Mouse (Mus musculus): Measurements from ENCODE around the gene Zfp229. TPM values are rescaled to one million over a fixed set of nuclear protein-coding genes. Genes with fewer than 3 reads are reported as not detected.
"Not testable (repeated sequence)": the region's sequence is repeated elsewhere in the genome, so short reads cannot be mapped to it uniquely, and the experiment has no call there.

Zfp229 gene
- total RNA-seq, 2 experiments from 2014 or later = 3.3 to 3.8 TPM

DNA sequence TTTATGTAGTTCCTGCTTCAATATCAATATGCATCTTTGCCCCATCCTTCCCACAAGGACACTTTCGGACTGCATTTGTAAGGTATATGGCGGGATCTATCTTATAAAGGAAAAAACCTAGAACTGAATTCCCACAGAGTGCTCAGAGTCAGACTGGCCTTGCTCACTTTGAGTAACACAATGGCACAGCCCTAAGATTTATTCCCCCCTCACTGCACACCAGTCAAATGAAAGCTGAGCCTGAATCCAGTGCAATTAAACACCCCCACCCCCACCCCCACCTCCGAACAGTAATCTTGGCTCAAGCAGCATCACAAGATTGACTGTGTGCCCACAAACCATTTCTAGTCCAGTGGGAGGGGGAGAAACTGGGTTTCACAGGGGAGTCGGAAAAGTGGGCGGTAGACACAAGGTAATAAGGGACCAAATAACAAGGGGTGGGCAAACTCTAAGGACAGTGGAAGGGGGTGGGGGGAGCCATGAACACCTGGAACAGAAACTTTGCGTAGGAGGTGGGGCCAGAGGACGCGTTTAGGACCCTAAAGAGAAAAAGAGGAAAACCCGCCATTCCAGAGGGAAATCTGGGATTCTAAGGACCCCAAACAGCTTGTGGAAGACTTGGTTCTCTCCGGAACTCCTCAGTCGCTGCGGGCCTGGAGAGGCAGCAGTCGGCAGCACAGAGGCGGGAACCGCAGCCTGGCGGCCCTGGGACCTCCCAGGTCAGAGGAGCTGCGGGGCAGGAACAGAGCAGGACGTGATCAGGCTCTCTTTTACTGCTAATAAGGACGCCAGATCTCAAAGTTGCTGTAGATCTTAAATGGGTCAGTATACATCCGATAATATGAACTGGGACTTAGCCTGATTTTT, 23.0 kb downstream of the Zfp229 start:
- no peak for TF ChIP-seq CTCF (IDR thresholded peaks at IDR 0.05)
- peak overlapping the region; percentile 34 for H3K4me3 ChIP-seq
- DNase-seq (ENCODE audit: extremely low spot score in 1 of 2, low spot score in 2 of 2) = no peak
- no peak overlapping the region for H3K27ac ChIP-seq
- intact Hi-C loops (cut with DNase I) = no loop called here

GRCm38 (mm10) chr17:21770336-21770735, 39.7 kb downstream of the Zfp229 start:
- Histone ChIP-seq H3K4me3 (no peak overlapping the region), H3K27ac (no peak overlapping the region)
- TF ChIP-seq CTCF (IDR thresholded peaks at IDR 0.05) = no peak
- intact Hi-C loops (cut with DNase I) = no loop called here
- DNase-seq (ENCODE audit: extremely low spot score in 1 of 2, low spot score in 2 of 2) = no peak

DNA sequence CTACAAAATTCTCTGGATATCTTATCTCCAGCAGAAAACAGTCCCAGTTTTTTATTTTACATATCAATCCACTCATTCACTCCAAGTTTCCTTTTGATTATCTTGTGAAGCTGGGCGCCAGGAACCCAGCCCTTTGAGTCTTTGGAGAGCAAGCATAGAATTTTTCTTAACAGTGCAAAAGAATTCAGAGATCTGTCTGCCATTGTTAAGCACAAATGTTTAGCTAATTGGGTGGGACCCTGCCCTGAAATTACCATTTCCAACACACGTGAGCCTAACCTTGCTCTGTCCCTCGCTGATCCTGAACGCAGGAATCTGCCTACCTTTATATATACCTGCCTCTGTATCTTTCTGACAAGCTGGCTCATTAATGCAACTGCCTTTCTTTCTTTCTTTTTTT, 61.7 kb downstream of the Zfp229 start:
- H3K27ac ChIP-seq = no peak overlapping the region
- intact Hi-C loops (cut with DNase I) = no loop called here
- H3K4me3 ChIP-seq = no peak overlapping the region
- TF ChIP-seq CTCF (IDR thresholded peaks at IDR 0.05) = no peak
- no peak for DNase-seq (ENCODE audit: extremely low spot score in 1 of 2, low spot score in 2 of 2)

GRCm38 (mm10) chr17:21801373-21801772, 70.8 kb downstream of the Zfp229 start:
- H3K4me3 ChIP-seq; H3K27ac ChIP-seq; DNase-seq (ENCODE audit: extremely low spot score in 1 of 2, low spot score in 2 of 2); intact Hi-C loops (cut with DNase I): not testable (repeated sequence)

Other genes with a start within 250 kb of the Zfp229 start
- gene Zfp53, start 241.8 kb upstream of the Zfp229 start, total RNA-seq (2021) = 1 to 10 TPM; 4.0 to 5.1 TPM
- gene Zfp52, start 195.3 kb upstream of the Zfp229 start, total RNA-seq (2021) = 1 to 10 TPM; 6.5 to 6.8 TPM
- 10 to 100 TPM in 1 of 2 experiments, 1 to 10 TPM in 1; 9.8 to 18.1 TPM for gene Zfp948, start 163.8 kb upstream of the Zfp229 start, total RNA-seq (2021)
- gene Zfp983, start 80.2 kb upstream of the Zfp229 start, total RNA-seq (2021) = 10 to 100 TPM; 12.7 to 15.2 TPM
- 1 to 10 TPM; 5.6 to 8.0 TPM for gene Gm10226, start 38.9 kb upstream of the Zfp229 start, total RNA-seq (2021)
- 1 to 10 TPM; 7.8 to 8.2 TPM for gene Zfp760, start 23.1 kb upstream of the Zfp229 start, total RNA-seq (2021)
- gene Zfp820, start 115.0 kb downstream of the Zfp229 start, total RNA-seq (2021) = under 1 TPM; 0.66 to 0.72 TPM
- 1 to 10 TPM; 5.6 to 6.9 TPM for gene Zfp995, start 179.1 kb downstream of the Zfp229 start, total RNA-seq (2021)
- 10 to 100 TPM; 13.9 TPM for gene Zfp942, start 231.7 kb downstream of the Zfp229 start, total RNA-seq (2021)
- 10 to 100 TPM; 18.8 to 19.4 TPM for gene Zfp943, start 231.8 kb downstream of the Zfp229 start, total RNA-seq (2021)